In genomic region chr1:182959811-182960455, GRCm38 (mm10) we compare ENCODE assay signal across 8 mouse cellular contexts. TPM values are rescaled to one million over a fixed set of nuclear protein-coding genes. Genes with fewer than 3 reads are reported as not detected.
DNase-seq lines count a peak whose midpoint lies in the region; ATAC-seq and TF ChIP-seq lines count a peak whose summit lies in the region.

No protein-coding gene starts in this region.

- no peaks in the 10 kb centered on the region for H3K36me3 ChIP-seq in hindbrain, embryonic 11.5 days (ENCODE audit: control insufficient read depth, insufficient read depth, low read length)
- no peaks in the 10 kb centered on the region for H3K36me3 ChIP-seq in lung, postnatal 0 days (ENCODE audit: insufficient read depth, low read length)

- H3K4me2 ChIP-seq in hindbrain, embryonic 11.5 days (replicated peaks; ENCODE audit: low read depth, low read length), result peak overlapping the region; percentile 59
- peak overlapping the region; percentile 56 for H3K4me2 ChIP-seq in lung, postnatal 0 days (replicated peaks; ENCODE audit: low read depth, low read length)

- H3K27ac ChIP-seq in hindbrain, embryonic 11.5 days (ENCODE audit: low read depth, low read length), result no peak overlapping the region
- peak overlapping the region; percentile 20; the same call in 1 of the 2 replicates for H3K27ac ChIP-seq in lung, postnatal 0 days (ENCODE audit: low read length)

- peak overlapping the region; percentile 3 for H3K9ac ChIP-seq in hindbrain, embryonic 11.5 days (ENCODE audit: low read depth, low read length)
- peak overlapping the region; percentile 13; the same call in 1 of the 2 replicates for H3K9ac ChIP-seq in lung, postnatal 0 days (replicated peaks; ENCODE audit: low read depth)

- TF ChIP-seq CTCF in lung, postnatal 0 days (IDR thresholded peaks at IDR 0.05), result peak; percentile 97

- no peaks in the 10 kb centered on the region for H3K9me3 ChIP-seq in hindbrain, embryonic 11.5 days (ENCODE audit: control insufficient read depth, low read length)
- H3K9me3 ChIP-seq in lung, postnatal 0 days (ENCODE audit: low read length), result no peaks in the 10 kb centered on the region

- H3K4me1 ChIP-seq in hindbrain, embryonic 11.5 days (replicated peaks; ENCODE audit: control insufficient read depth, insufficient read depth, low read length), result 0 out of 2 replicates have a peak, but pooled peaks cover 3% of the 10 kb centered on the region
- H3K4me1 ChIP-seq in lung, postnatal 0 days (ENCODE audit: insufficient read depth, low read depth, low read length), result peaks cover 18% of the 10 kb centered on the region; the same call in 1 of the 2 replicates

- under 1% methylated on average over 20 of the region's 20 CpGs for WGBS in hindbrain, embryonic 11.5 days
- under 1% methylated on average over 20 of the region's 20 CpGs for WGBS in lung, postnatal 0 days

- peak; percentile 80 for ATAC-seq in hindbrain, embryonic 11.5 days (ENCODE audit: low FRiP score)
- ATAC-seq in lung, postnatal 0 days, result peak; percentile 75

- peak overlapping the region; percentile 28 for H3K4me3 ChIP-seq in hindbrain, embryonic 11.5 days (ENCODE audit: low read depth, low read length)
- peak overlapping the region; percentile 35 for H3K4me3 ChIP-seq in lung, postnatal 0 days (ENCODE audit: low read depth, low read length)

- no peaks in the 10 kb centered on the region for H3K27me3 ChIP-seq in hindbrain, embryonic 11.5 days (ENCODE audit: control insufficient read depth, insufficient read depth, low read length)
- H3K27me3 ChIP-seq in lung, postnatal 0 days (replicated peaks; ENCODE audit: insufficient read depth, low read length), result no peaks in the 10 kb centered on the region

- TF ChIP-seq EP300 in lung, postnatal 0 days (IDR thresholded peaks at IDR 0.05), result 0 out of 2 replicates have a peak, but pooled peaks have one; percentile 5

- peak; percentile 83 for DNase-seq in Muller cell, postnatal 12 days (ENCODE audit: inconsistent ontology term)
- peak; percentile 80 for DNase-seq in cerebellum, adult 9-10 months
- peak; percentile 44 to 87 for DNase-seq in frontal cortex, adult 2 months (ENCODE audit: extremely low spot score in 1 of 2, low spot score in 1 of 2)
- DNase-seq in hindbrain, embryonic 11.5 days (ENCODE audit: low spot score), result peak; percentile 95
- peak; percentile 73 for DNase-seq in layer of hippocampus, adult 9-11 months
- peak; percentile 95 for DNase-seq in lung, postnatal 0 days (ENCODE audit: low spot score)
- peak; percentile 74 for DNase-seq in ovary, postnatal 10 days (ENCODE audit: low spot score)
- peak; percentile 80 for DNase-seq in thymus, postnatal 0 days (ENCODE audit: low spot score)

RNA-seq across cellular contexts. Expression of gene Tlr5, which starts 5.3 kb away (rescaled TPM):
- 0.65 and 0.86 TPM in 2 replicates for polyA plus RNA-seq in frontal cortex, adult 2 months (2012; rRNA removed)
- polyA plus RNA-seq in hindbrain, embryonic 11.5 days (2014; fragmentation: Nextera tagmentation; extraction: Ambion mirVana), result 0.96 and 1.3 TPM in 2 replicates
- polyA plus RNA-seq in lung, postnatal 0 days (2015; fragmentation: Nextera tagmentation; extraction: Ambion mirVana), result 1.5 TPM in 2 replicates
- 0.23 and 0.34 TPM in 2 replicates for polyA plus RNA-seq in thymus, postnatal 0 days (2015; fragmentation: Nextera tagmentation; extraction: Ambion mirVana)
